Mouse (Mus musculus): ENCODE measurements around the gene Srrm2.
"Not testable (repeated sequence)": the region's sequence is repeated elsewhere in the genome, so short reads cannot be mapped to it uniquely, and the experiment has no call there.

Srrm2 gene

DNA sequence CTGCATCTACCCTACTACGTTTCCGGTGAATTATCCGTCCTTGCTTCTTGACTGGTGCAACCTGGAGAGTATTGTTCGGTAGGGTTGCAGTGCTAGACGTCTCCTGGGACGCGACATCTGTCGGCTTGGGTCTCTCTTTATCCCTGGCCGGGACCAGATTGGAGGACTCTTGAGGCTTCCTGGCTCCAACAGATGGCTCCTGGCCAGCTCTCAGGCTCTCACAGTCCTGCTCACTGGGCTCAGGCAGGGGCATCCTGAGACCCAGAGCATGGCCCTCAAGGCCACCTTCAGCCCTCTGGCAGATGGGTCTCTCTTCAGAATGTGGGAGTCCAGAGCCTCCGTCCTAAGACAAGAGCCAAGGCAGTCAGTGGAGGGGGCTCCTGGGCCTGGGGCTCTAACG is 27.4 kb upstream of the Srrm2 start:
- no peak for DNase-seq (ENCODE audit: low read depth, low spot score)

DNA sequence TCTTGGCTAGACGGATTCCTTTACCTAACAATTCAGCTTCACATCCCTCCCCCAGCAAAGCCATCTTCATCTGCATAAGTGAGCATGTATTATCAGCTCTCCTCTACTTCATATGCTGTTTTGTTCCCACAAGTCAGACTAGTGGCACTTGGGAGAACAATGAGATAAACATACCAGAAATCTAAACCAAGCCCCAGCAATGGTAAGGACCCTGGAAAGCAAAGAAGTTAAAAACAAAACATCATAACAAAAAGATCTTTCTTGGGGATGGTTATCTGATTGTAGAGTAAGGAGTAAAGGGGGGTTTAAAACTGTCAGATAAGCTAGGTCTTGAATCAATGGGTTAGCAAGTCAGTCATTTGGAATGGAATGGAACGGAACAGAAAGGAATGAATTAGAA is 19.8 kb upstream of the Srrm2 start:
- no peak for DNase-seq (ENCODE audit: low read depth, low spot score)

DNA sequence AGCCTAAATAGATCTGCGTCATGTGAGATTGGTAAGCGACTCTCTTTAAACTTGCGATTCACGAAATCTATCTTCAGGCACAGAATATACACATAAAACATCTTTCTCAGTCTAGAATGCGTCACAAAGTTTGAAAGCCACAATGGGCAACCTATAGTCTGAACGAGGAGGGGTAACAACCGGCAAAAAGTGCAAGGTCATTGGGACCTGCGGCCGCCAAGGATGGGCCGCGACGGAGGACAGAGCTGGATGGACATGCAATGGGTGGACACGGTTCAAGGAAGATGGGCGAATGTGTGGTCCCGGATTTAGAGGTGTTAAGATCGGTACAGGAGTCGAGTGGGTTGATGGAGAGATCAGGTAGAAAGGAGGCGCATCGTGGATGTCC is 19.4 kb upstream of the Srrm2 start:
- no peak for DNase-seq (ENCODE audit: low read depth, low spot score)

DNA sequence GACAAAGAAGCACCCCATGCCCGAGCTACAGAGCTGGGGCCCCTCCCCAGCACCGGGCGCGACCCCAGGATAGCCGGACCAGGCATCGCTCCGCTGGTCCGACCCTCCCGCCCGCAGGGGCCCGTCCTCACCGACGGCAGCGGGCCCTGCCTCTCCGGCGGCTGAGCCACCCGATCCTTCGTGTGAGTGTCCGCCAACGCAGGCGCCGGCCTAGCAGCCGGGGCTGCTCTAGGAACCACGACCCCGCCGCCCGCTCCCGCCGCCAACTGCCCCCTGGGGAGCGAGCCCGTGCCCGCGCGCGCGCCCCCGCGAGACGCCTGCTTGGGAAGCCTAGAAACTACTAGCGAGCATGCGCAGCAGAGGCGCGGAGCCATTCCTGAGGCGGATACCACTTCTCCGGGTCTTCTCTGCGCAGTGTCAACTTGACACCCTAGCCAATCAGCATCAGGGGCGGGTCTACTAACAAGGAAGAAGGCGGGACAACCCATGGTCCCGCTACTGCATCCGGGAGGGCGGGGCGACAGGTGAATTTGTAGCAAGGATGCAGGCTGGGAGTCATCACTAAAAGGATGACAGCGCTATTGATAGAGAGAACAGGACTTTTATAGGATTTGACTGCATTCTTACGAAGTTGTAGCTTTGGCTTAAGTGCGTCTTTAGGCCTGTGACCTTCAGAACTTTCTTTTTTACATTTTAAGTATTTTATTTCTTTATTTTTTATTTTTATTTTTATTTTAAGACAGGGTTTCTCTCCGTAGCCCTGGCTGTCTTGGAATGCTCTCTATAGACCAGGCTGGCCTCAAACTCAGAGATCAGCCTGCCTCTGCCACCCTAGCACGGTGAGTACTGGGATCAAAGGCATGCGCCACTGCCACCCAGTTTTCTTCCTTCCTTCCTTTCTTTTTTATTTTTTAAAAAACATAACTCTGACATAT is 18.8 kb upstream of the Srrm2 start, which contains the start of gene Flywch1:
Gene Flywch1 (minus strand): TSS at position 319 of the 935 bp plus-strand sequence.
- DNase-seq (ENCODE audit: low read depth, low spot score) = peak; percentile 98

DNA sequence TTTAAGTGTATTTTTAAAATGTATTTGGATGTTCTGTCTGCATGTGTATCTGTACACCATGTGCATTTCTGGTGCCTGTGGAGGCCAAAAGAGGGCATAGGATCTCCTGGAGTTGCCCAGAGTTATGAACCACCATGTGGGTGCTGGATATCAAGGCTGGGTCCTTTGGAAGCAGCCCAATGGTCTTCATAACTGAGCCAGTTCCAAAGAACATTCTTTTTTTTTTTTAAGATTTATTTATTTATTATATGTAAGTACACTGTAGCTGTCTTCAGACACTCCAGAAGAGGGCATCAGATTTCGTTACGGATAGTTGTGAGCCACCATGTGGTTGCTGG is 18.1 kb upstream of the Srrm2 start:
- not testable (repeated sequence) for DNase-seq (ENCODE audit: low read depth, low spot score)

DNA sequence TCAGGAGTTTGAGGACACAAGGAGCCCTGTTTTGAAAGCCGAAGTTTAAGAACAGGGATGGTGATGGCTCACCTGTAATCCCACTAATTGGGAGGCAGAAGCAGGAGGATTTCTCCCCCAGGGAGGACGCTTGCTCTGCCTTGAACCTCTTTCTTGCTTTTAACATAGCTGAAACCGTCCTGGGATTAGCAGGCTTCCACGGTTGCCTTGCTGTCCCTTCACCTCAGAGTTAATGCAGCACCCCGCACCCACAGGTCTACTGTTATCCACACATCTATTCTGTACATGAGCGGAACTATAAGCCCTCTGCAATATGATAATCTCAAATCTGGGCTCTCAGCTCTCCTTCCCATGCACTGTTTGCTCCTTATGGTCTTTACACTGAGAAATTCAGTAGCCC is 16.7 kb upstream of the Srrm2 start:
- no peak for DNase-seq (ENCODE audit: low read depth, low spot score)

DNA sequence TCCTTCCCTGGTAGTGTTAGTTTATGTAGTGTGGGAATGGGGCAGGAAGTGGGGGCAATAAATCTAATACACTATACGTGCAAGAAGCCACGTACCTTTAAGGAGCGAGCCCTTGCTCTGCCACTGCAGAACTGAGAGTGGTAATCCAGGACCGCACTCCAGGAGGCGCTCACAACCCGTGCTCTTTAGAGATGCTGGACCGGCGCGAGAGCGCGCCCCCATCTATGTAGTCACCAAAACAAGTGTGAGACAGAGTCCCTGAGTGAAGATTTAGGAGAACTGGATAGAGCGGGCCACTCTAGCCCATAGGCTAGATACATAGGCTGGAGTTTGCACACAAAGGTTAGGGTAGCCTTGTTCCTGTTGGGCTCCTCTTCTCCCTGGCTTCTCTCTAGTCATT is 16.2 kb upstream of the Srrm2 start:
- DNase-seq (ENCODE audit: low read depth, low spot score) = peak; percentile 84

DNA sequence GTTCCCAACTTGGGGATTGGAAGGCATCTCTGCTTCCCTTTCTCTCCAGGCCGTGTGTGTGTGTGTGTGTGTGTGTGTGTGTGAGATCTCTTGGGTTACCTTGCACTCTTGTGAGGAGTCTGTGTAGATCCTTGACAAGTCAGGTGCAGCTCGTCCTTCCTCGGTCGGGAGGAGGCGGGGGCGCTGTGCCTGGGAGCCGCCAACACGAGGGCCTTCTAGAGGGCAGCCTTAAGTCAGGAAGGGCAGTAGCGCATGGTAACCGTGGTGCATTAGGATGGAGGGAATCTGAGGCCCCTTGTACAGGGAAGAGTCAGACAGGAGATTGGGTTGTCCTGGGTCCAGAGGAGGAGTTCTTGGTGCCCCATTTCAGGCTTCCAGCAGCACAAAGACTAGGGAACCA is 14.1 kb upstream of the Srrm2 start:
- DNase-seq (ENCODE audit: low read depth, low spot score) = no peak

DNA sequence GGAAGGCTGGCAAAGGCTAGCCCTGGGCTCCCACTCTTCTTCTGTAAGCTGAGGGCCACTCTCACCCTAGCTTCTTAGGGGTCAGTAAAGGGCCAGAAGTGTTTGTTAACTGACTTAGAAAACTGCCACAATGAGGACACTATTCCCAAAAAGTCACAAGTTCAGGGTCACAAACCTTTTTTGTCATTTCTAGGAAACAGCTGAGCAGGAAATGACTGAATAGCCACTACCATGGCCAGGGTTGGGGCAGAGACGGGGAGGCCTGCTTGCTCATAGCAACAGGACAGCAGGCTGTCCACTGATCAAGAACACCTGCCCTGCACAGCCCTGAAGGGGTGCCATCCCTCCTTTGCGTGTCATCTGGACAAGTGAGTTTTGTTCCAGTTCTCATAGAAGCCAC is 13.2 kb upstream of the Srrm2 start:
- DNase-seq (ENCODE audit: low read depth, low spot score) = no peak

DNA sequence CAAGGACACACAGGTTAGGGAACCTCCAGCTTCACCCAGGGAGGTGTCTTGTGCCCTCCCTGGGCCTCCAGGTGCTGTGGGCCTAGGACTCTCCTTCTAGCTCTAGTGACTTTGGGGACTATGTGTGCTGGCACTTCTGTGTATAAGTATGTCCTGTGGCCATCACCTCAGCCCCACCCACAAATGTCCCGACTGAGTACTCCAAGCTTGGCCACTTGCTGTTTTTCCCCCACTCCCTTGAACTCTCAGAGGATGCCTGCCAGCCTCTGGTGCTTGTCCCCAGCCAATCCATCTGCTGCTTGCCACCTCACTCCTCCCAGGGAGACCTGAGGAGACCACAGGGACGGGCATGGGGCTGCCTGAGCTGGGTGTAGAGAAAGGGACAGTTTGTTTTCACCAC is 11.9 kb upstream of the Srrm2 start:
- no peak for DNase-seq (ENCODE audit: low read depth, low spot score)

DNA sequence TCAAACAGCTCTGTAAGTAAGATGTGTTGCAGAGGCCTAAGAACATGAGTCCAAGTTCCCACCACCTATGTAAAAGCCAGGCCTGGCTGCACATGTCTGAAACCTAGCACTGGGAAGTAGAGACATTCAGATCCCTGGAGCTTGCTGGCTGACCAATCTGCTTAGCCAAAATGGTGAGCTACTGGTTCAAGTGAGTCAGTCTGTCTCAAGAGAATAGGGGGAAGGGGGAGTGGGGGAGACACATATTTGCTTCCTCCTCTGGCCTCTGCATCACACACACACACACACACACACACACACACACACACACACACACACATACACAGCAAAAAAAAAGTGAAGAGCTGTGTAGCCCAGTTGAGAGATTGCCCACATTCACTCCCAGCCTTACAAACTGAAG is 7.0 kb upstream of the Srrm2 start:
- no peak for DNase-seq (ENCODE audit: low read depth, low spot score)

DNA sequence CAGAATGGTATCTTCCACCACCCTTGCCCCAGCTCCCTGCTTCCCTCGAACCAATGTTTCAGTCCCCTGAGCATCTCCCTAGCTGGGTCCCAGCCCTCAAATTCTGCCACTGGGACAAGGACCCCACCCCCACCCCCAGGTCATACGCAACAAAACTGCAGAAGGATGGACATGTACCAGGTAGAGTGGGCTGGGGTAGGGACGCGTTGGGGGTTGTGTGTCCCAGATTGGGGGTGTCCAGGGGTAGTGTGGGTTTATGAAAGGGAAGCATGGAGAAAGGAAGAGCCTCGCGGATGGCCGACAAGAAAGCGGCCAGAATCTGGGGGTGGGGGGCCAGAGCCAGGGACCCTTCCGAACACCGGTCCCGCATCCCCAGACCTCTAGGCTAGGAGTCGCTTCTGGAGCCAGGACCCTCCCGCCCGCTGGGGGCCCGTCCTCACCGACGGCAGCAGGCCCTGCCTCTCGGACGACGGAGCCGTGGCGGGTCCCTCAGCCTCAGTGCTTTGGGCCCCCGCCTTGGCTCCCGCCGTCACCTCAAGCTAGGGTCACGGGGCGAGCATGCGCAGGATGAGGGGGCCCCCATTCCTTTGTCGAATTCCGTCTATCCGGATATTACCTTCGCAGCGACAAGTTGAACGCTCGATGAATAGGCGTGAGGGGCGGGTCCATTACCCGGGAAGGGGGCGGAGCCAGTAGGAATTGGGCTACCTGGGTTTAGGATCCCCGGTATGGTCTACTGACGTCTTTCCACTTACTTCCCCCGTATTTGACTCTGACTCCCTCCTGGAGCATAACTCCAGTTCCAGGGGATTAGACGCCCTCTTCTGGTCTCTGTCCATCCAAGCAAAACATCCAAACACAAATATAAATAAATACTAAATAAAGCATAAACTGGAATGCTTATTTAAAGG is 4.5 kb upstream of the Srrm2 start, which contains the start of gene Flywch2:
Gene Flywch2 (minus strand): TSS at position 521 of the 911 bp plus-strand sequence.
- DNase-seq (ENCODE audit: low read depth, low spot score) = no peak

DNA sequence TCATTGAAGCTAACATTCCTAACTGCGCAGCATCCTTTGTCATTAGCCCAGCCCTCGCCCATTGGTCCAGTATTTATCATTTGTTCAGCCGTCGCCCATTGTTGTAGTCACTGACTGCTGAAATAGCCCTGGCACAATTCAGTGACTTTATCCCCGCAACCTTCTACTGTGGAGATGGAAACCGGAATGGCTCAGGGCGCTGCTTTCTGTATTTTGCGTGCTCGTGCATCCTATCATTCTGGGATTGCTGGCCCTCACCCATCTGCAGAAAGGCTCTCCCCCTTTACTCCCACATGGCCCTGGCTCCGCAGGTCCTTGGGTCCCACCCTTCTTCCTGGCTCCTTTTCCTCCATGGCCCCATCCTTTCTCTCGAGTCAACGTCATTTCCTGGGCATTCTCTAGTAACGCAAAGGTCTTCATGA is 3.8 kb upstream of the Srrm2 start:
- DNase-seq (ENCODE audit: low read depth, low spot score) = no peak

DNA sequence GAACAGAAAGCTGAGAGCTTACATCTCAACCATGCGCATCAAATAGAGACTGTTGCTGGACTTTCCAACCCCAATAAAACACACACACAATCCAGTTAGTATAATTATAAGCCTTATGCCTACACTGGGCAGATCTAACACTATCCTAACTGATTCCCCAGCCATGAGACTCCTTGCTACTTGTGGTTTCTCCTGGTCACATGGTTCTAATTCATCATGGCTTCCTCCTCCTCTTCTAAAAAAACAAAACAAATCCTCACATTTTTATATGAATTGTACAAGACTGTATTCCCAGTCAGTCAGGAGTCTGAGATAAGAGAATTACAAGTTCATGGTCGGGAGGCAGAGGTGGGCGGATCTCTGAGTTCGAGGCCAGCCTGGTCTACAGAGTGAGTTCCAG is 1.4 kb upstream of the Srrm2 start:
- DNase-seq (ENCODE audit: low read depth, low spot score) = no peak

DNA sequence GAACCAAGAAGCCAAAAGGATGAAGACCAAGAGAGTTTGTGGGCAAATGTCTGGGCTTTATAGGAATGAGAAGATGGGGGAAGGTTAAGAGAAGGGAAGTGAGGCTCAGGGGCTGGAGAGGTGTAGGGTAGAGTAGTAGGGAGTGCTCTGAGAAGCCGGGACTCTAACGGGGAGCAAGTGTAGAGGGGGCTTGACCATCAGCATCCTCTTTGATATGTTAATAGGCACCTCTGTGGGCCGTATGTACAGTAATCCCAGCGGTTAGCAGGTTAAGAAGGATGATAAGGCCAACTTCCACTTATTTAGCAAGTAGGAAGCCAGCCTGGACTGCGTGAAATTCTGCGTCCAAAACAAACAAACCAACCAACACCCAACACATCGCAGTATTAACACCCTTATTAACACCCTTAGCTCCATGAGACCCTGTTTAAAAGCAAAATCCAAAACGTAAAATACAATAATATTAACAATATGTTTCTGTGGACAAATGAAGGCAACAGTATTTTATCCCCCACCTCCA is 523 bp upstream of the Srrm2 start:
- DNase-seq (ENCODE audit: low read depth, low spot score) = no peak

DNA sequence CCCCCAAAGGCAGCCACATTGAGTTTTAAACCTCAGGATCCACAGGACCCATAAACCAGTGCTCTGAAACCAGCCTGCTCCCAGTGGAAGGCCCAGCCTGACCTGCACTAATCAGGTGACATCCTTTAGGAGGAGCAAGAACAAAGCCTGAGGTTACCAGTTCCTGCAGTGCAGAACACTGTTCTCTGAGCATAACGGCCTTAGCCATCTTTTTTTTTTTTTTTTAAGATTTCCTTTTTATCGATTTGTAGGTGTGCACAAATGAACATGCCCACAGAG is 686 bp downstream of the Srrm2 start:
- no peak for DNase-seq (ENCODE audit: low read depth, low spot score)

DNA sequence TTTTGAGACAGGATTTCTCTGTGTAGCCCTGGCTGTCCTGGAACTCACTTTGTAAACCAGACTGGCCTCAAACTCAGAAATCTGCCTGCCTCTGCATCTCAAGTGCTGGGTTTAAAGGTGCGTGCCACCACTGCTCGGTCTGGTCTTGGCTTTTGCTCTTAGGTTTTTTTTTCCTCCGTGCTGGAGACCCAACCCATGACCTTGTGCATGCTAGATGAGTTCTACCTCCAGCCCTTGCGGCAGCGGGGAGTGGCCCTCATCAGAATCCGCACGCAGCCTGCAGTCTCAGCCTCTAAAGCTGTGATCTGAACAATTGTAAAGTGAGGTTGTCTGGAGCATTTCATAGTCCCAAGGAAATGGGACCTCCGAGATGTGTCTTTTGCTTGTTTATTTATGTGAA is 5.0 kb downstream of the Srrm2 start:
- no peak for DNase-seq (ENCODE audit: low read depth, low spot score)

DNA sequence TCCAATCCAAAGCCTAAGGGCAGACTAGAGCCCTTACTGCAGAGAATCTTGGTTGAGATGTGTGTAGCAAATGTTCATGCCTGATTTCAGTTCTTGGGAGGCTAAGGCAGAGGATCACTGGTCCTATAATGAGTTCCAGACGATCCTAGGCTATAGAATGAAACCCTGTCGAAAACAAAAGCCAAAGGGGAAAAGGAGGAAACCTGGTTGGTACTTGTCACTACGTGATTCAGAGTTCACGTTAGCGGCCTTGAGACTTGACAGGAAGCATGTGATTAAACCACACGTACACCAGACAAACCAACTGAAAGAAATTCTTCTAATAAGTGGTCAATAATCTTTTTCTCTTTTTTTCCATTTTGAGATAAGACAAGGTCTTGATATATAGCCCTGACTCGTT is 7.0 kb downstream of the Srrm2 start:
- DNase-seq (ENCODE audit: low read depth, low spot score) = no peak

DNA sequence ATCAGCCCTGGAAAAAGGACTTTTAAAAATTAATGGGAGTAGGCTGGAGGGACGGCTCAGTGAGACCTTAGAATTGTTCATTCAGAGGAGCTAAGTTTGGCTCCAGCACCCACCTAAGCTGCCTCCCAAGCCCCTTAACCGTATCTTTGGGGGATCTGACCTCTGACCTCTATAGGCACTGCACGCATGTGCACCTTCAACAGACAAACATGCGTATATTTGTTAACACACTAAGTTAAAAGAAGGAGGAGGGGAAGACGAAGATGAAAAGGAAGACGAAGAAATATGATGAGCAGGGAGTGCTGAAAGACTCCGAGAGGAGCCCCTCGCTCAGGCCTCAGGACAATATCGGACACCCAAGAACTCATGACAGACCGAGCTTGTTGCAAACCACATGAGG is 11.3 kb downstream of the Srrm2 start:
- DNase-seq (ENCODE audit: low read depth, low spot score) = no peak

DNA sequence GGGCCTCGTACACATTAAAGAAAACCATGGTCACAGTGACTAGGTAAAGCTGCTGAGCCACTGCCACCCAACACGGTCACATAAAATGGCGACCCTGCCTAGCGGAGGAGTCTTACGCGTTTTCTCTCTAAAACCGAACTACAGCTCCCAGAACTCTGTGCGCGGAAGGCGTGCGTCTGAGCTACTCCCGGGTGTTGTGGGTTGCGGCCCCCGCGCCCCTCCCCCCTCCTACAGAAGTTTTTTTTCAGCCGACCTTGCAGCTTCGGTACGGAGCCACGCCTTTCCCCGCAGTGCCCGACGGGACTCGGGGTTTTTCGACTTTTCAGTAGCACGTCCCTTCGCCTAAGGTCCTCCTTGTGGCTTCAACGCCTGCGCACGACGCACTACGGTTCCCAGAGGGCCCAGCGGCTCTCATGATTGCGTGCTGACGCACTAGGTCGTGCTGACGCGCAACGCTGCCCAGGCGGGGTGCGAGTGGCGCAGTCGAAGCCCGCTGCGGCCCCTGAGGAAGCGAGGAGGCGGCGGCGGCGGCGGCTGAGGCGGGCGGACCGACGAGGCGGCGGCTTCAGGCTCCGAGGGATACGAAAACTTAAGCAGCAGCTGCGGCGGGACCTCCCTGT is 12.5 kb downstream of the Srrm2 start:
- DNase-seq (ENCODE audit: low read depth, low spot score) = peak; percentile 99

DNA sequence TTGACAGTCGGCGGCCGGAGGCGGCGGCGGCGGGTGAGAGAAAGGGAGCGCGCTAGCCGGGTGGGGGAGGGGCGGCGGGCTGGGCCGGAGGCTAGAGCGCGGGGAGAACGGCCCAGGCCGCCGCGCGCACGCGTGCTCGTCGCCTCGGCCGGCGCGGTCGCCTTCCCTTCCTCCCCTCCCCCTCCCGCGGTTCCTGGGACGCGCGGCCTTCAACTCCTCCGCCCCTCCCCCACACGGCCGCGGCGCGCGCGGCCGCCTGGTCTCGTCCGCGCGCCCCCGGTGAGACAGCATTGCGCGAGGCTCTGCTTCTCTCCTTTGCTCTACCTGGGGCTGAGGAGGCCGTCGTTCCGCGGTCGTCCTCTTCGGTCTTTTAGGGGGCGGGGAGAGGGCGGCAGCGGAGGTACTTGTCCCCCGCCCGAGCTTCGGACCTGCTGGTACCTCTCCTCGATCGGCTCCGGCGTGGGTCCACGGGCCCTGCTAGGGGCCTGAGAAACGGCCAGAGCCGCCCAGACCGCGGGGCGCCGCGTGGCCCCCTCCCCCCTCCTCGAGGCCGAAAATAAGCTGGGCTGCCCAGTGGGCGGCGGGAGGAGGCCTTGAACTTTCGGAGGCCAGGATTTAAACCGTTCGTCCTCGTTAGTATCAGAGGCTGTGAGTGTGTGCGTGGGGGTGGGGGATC is 13.2 kb downstream of the Srrm2 start:
- peak; percentile 88 for DNase-seq (ENCODE audit: low read depth, low spot score)
